Mouse (Mus musculus): Measurements from ENCODE around the gene Cd86.

GRCm38 (mm10) chr16:36655199-36655598, 10.7 kb downstream of the Cd86 start:
- TF ChIP-seq CTCF (IDR thresholded peaks at IDR 0.05; ENCODE audit: insufficient read depth, low read length) (no peak), POLR2A (IDR thresholded peaks at IDR 0.05; ENCODE audit: borderline replicate concordance, extremely low read depth, low read depth, low read length) (no peak)

All from lung, adult 2 months (tissue).